Mouse (Mus musculus): ENCODE measurements around the gene Unc13c. TPM values are rescaled to one million over a fixed set of nuclear protein-coding genes. Genes with fewer than 3 reads are reported as not detected.

The Unc13c gene
- polyA plus RNA-seq, 1 experiment from 2014 or later = 1.3 TPM

GRCm38 (mm10) chr9:73854281-73854680, 114.5 kb downstream of the Unc13c start:
- Histone ChIP-seq H3K36me3 (no peaks in the 10 kb centered on the region), H3K27me3 (ENCODE audit: insufficient read depth, poor library complexity, severe bottlenecking) (no peaks in the 10 kb centered on the region), H3K9me3 (no peaks in the 10 kb centered on the region), H3K4me1 (no peaks in the 10 kb centered on the region), H3K4me3 (no peak overlapping the region), H3K27ac (no peak overlapping the region)
- 51% methylated on average over 3 of the region's 3 CpGs for WGBS
- no peak for DNase-seq (ENCODE audit: low spot score)

DNA sequence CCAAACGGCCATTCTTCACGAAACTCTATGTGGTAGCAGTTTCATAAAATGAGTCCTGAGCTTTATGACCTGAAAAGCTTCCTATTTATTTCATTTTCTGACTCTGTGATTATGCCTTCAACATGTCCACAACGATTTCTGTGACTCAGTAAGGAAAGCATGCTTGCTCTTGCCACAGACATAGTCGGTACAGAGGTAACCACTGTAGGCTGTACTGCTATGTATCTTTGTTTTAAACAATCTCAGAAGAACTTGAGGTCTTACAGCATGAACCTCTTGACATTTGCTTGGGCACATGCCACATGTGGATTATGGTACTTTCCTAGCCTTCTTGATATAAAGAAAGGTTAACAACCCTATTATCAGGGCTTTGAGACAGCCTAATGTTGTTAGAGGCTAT, 162.1 kb downstream of the Unc13c start:
- Histone ChIP-seq H3K36me3 (no peaks in the 10 kb centered on the region), H3K27me3 (ENCODE audit: insufficient read depth, poor library complexity, severe bottlenecking) (no peaks in the 10 kb centered on the region), H3K4me1 (no peaks in the 10 kb centered on the region), H3K4me3 (no peak overlapping the region), H3K27ac (no peak overlapping the region), H3K9me3 (no peaks in the 10 kb centered on the region)
- no peak for DNase-seq (ENCODE audit: low spot score)
- WGBS = 86% methylated on average over 4 of the region's 4 CpGs

GRCm38 (mm10) chr9:73774616-73775015, 194.2 kb downstream of the Unc13c start:
- no peaks in the 10 kb centered on the region for H3K27me3 ChIP-seq (ENCODE audit: insufficient read depth, poor library complexity, severe bottlenecking)
- H3K27ac ChIP-seq = no peak overlapping the region
- no peaks in the 10 kb centered on the region for H3K9me3 ChIP-seq
- 76% methylated on average over 4 of the region's 4 CpGs for WGBS
- H3K4me1 ChIP-seq = no peaks in the 10 kb centered on the region
- no peaks in the 10 kb centered on the region for H3K36me3 ChIP-seq
- DNase-seq (ENCODE audit: low spot score) = no peak
- no peak overlapping the region for H3K4me3 ChIP-seq

DNA sequence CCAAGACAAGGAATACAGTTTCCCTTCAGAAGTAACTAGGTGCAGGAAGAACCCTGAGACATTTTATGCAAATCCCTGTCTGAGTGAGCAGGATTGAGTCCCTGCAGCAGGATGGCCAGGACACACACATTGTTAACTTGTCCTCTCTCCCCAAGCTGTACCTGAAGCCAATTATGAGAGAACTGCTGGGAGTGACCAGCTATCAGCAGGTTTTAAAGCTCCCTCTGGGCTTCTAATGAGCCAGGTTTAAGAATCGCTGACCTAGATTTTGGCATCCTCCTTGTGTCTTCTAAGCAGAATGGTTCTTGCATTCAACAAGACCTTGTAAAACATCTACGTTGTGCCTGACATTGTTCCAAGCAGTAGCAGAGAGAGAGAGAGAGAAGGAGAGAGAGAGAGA, 213.6 kb downstream of the Unc13c start:
- Histone ChIP-seq H3K9me3 (no peaks in the 10 kb centered on the region), H3K4me3 (no peak overlapping the region), H3K4me1 (peaks cover 16% of the 10 kb centered on the region), H3K27me3 (ENCODE audit: insufficient read depth, poor library complexity, severe bottlenecking) (no peaks in the 10 kb centered on the region), H3K36me3 (no peaks in the 10 kb centered on the region), H3K27ac (no peak overlapping the region)
- 79% methylated on average over 2 of the region's 2 CpGs for WGBS
- DNase-seq (ENCODE audit: low spot score) = no peak

DNA sequence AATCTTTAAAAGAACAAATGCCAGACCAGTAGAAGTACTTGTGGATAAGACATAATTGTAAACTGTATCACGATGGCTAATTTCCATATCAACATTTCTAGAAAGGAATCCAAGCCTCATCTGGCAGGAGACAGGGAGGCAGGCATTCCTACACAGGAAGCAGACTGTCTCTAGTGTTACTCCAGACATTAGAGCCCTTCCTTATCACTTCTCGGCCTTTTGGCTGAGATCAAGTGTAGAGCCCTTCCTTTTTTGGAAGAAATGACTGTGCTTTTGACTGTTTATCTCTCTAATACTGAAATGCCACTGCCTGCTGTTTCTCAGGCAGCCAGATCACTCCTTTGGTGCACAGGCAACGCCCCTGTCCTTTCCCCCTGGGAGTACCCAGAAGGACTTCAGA, 215.3 kb downstream of the Unc13c start:
- no peaks in the 10 kb centered on the region for H3K36me3 ChIP-seq
- H3K27me3 ChIP-seq (ENCODE audit: insufficient read depth, poor library complexity, severe bottlenecking) = no peaks in the 10 kb centered on the region
- no peaks in the 10 kb centered on the region for H3K9me3 ChIP-seq
- H3K27ac ChIP-seq = peak overlapping the region; percentile 76
- H3K4me3 ChIP-seq = no peak overlapping the region
- 5% methylated on average over 3 of the region's 3 CpGs for WGBS
- H3K4me1 ChIP-seq = peaks cover 20% of the 10 kb centered on the region
- DNase-seq (ENCODE audit: low spot score) = peak; percentile 80

DNA sequence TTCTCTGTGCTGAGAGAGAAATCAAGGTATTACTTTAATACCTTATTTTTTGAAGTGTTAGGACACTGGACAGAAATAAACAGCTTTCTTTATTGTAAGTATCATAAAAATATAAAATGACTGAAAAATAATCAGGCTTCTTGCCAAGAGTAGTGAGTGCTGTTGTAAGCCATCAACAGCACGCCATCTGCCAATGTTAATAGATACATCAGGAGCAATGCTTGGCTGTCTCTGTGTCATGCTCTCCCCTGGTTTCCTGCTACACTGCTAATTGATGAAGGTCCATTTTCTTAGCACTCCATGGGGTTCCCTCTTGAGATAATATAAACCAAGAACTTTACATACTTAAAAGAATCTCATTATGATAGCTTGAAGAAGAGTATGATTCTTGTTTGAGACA, 217.4 kb downstream of the Unc13c start:
- WGBS = 73% methylated on average over 1 of the region's 1 CpGs

DNA sequence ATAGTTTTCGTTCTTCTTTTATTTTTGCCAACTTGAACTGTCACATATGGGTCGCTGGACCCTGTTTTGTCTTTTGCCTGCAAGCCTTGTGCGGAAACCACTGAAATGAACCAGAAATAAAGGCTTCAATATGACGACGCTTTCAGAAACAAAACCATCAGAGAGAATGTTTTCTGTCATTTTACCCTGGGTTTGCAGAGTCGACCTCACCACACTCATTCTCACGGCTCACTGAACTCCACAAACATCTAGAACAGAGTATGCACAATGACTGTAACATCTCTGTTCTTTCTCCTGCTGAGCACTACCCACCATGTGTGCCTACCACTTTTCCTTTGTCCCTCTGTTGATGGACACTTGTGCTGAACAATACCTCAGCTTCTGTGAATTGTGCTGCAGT, 234.3 kb downstream of the Unc13c start:
- H3K4me3 ChIP-seq = no peak overlapping the region
- H3K27ac ChIP-seq = no peak overlapping the region
- no peaks in the 10 kb centered on the region for H3K27me3 ChIP-seq (ENCODE audit: insufficient read depth, poor library complexity, severe bottlenecking)
- H3K4me1 ChIP-seq = no peaks in the 10 kb centered on the region
- no peaks in the 10 kb centered on the region for H3K9me3 ChIP-seq
- H3K36me3 ChIP-seq = no peaks in the 10 kb centered on the region
- no peak for DNase-seq (ENCODE audit: low spot score)
- WGBS = 80% methylated on average over 7 of the region's 7 CpGs

More for the DNA sequence above, 217.4 kb downstream of the Unc13c start:
- Histone ChIP-seq H3K27ac (peak overlapping the region; percentile 23; the same call in 1 of the 2 replicates), H3K27me3 (ENCODE audit: insufficient read depth, poor library complexity, severe bottlenecking) (no peaks in the 10 kb centered on the region), H3K36me3 (no peaks in the 10 kb centered on the region), H3K9me3 (no peaks in the 10 kb centered on the region), H3K4me3 (no peak overlapping the region), H3K4me1 (peaks cover 20% of the 10 kb centered on the region)
- DNase-seq (ENCODE audit: low spot score) = no peak

DNA sequence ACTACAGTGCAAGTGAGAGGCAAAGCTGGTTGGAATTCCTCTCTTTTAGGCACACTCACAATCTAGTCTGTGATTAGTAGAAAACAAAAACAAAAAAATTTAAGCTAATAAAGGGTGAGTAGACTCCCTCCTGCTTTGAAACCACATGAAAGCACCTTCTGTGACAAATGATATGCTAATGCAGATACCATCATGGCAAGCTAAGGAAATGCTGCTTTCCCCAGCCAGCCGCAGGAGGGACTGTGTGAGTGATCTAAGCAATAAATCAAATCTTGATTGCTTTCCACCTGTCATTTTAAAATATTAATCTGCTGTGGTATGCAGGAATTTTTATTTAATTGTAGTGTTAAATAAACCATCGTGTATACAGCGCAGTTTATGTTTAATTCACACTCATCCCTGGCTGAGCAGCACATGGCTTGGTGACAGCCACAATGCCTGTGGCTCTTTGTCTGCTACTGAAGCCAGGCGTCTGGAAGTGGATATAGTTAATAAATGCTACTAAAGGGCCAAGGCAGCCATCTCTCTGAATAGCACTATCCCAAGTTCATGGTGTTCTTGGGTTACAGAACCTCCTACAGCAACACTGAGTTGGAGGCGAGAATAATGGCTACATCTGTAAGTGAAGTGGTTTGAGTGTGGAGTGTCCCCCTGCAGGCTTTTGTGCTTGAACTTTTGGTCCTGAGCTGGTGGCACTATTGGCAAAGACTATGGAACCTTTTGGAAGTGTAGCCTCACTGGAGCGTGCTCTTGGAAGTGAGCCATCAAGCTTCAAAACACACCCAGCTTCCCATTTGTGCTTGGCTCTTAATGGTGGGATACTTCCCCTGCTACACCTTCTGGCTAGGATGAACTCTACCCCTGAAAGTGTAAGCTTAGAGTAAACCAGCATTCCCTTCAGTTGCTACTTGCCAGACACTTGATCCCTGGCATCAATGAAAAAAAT, 242.8 kb downstream of the Unc13c start:
- H3K4me3 ChIP-seq = no peak overlapping the region
- no peaks in the 10 kb centered on the region for H3K4me1 ChIP-seq
- no peaks in the 10 kb centered on the region for H3K27me3 ChIP-seq (ENCODE audit: insufficient read depth, poor library complexity, severe bottlenecking)
- no peaks in the 10 kb centered on the region for H3K9me3 ChIP-seq
- no peak for DNase-seq (ENCODE audit: low spot score)
- 77% methylated on average over 6 of the region's 6 CpGs for WGBS
- H3K27ac ChIP-seq = no peak overlapping the region
- no peaks in the 10 kb centered on the region for H3K36me3 ChIP-seq

- no peaks in the 10 kb centered on the region for H3K4me1 ChIP-seq
- H3K9me3 ChIP-seq = no peaks in the 10 kb centered on the region
- H3K36me3 ChIP-seq = no peaks in the 10 kb centered on the region
- H3K4me3 ChIP-seq = no peak overlapping the region
- no peak overlapping the region for H3K27ac ChIP-seq
- no peak for DNase-seq (ENCODE audit: low spot score)
- no peaks in the 10 kb centered on the region for H3K27me3 ChIP-seq (ENCODE audit: insufficient read depth, poor library complexity, severe bottlenecking)
- WGBS = 86% methylated on average over 4 of the region's 4 CpGs
These were observed 244.0 kb downstream of the Unc13c start for GRCm38 (mm10) chr9:73724776-73725175.

DNA sequence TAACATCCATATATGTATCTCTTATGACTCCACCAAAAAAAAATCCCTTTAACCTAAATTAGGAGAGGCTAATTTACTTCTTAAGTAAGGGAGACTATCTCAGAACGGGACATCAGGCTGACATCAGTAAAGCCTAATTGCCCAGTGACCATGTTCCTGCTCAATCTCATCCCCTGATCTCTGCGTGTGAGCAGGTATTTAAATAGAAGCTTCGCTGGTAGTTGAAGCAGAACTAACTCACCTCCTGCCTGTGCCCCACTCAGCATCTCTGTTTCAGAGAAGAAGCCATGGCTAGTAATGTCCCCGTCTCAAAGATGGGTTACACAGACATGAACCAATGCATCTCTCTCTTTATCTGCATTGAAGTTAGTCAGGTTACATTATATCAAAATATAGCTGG, 255.3 kb downstream of the Unc13c start:
- Histone ChIP-seq H3K4me1 (peaks cover 5% of the 10 kb centered on the region; the same call in 1 of the 2 replicates), H3K4me3 (no peak overlapping the region), H3K27me3 (ENCODE audit: insufficient read depth, poor library complexity, severe bottlenecking) (no peaks in the 10 kb centered on the region), H3K36me3 (no peaks in the 10 kb centered on the region), H3K9me3 (no peaks in the 10 kb centered on the region), H3K27ac (no peak overlapping the region)
- WGBS = 34% methylated on average over 4 of the region's 4 CpGs
- DNase-seq (ENCODE audit: low spot score) = no peak

GRCm38 (mm10) chr9:73697103-73697502, 271.7 kb downstream of the Unc13c start:
- Histone ChIP-seq H3K4me3 (no peak overlapping the region), H3K27me3 (ENCODE audit: insufficient read depth, poor library complexity, severe bottlenecking) (no peaks in the 10 kb centered on the region), H3K27ac (no peak overlapping the region), H3K36me3 (no peaks in the 10 kb centered on the region), H3K4me1 (no peaks in the 10 kb centered on the region), H3K9me3 (no peaks in the 10 kb centered on the region)
- no peak for DNase-seq (ENCODE audit: low spot score)
- 73% methylated on average over 2 of the region's 2 CpGs for WGBS

DNA sequence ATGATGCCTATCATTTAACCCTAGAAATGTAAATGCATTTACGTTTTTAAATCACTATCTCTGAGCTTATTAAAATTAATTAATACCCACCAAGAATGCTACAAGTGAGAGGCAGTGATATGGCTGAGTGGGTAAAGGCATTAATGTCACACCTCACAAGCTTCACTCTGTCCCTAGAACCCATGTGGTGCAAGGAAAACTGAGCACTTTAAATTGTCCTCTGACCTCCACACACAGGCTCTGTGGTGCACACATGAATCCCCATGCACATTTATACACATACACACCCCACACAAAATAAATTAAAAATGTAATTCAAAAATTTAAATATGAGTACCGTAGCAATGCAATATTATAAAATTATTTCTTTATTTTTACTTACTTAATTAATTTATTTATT, 287.2 kb downstream of the Unc13c start:
- DNase-seq (ENCODE audit: low spot score) = no peak
- H3K27me3 ChIP-seq (ENCODE audit: insufficient read depth, poor library complexity, severe bottlenecking) = no peaks in the 10 kb centered on the region
- H3K9me3 ChIP-seq = no peaks in the 10 kb centered on the region
- peaks cover 7% of the 10 kb centered on the region; the same call in 1 of the 2 replicates for H3K4me1 ChIP-seq
- H3K27ac ChIP-seq = no peak overlapping the region
- 90% methylated on average over 2 of the region's 2 CpGs for WGBS
- H3K36me3 ChIP-seq = no peaks in the 10 kb centered on the region
- no peak overlapping the region for H3K4me3 ChIP-seq

GRCm38 (mm10) chr9:73680545-73681495, 287.9 kb downstream of the Unc13c start:
- Histone ChIP-seq H3K4me3 (no peak overlapping the region), H3K36me3 (no peaks in the 10 kb centered on the region), H3K4me1 (peaks cover 7% of the 10 kb centered on the region; the same call in 1 of the 2 replicates), H3K27me3 (ENCODE audit: insufficient read depth, poor library complexity, severe bottlenecking) (no peaks in the 10 kb centered on the region), H3K27ac (no peak overlapping the region), H3K9me3 (no peaks in the 10 kb centered on the region)
- DNase-seq (ENCODE audit: low spot score) = no peak
- WGBS = 70% methylated on average over 13 of the region's 13 CpGs

Data from heart, embryonic 10.5 days (tissue).